29 mouse cellular contexts compared by ENCODE assay signal in genomic region chr7:74045166-74045957, GRCm38 (mm10). TPM values are rescaled to one million over a fixed set of nuclear protein-coding genes. Genes with fewer than 3 reads are reported as not detected.
A peak's percentile ranks its signal among the peaks of the same experiment; 100 is the strongest.
DNase-seq lines count a peak whose midpoint lies in the region; ATAC-seq lines count a peak whose summit lies in the region.
"Had no signal": no experiment of that assay in that cellular context is flagged by ENCODE, and none has a peak within 500 bp of the region (broad histone marks: within the 10 kb centered on the region; RNA-seq: fewer than 3 reads in every experiment).

No protein-coding gene starts in this region.

- no peaks in the 10 kb centered on the region for H3K9me3 ChIP-seq in midbrain, embryonic 11.5 days (ENCODE audit: control insufficient read depth, low read length)
- H3K9me3 ChIP-seq in midbrain, embryonic 10.5 days (replicated peaks), result no peaks in the 10 kb centered on the region
- H3K9me3 ChIP-seq: embryonic facial prominence, embryonic 10.5 days; embryonic facial prominence, embryonic 13.5 days; forebrain, embryonic 12.5 days; hindbrain, embryonic 10.5 days; hindbrain, embryonic 15.5 days had no signal

- intact Hi-C loops in heart, postnatal 25 days (cut with DNase I), result no loop called here

- H3K36me3 ChIP-seq in midbrain, embryonic 11.5 days (ENCODE audit: control insufficient read depth, insufficient read depth, low read length), result no peaks in the 10 kb centered on the region
- no peaks in the 10 kb centered on the region for H3K36me3 ChIP-seq in midbrain, embryonic 10.5 days
- H3K36me3 ChIP-seq: embryonic facial prominence, embryonic 10.5 days; embryonic facial prominence, embryonic 13.5 days; forebrain, embryonic 12.5 days; G1E; hindbrain, embryonic 10.5 days; hindbrain, embryonic 15.5 days had no signal

- no peak for ATAC-seq in midbrain, embryonic 11.5 days (ENCODE audit: low FRiP score)
- ATAC-seq: forebrain, postnatal 0 days; inflammation-experienced regulatory T-cells, adult 6 months; intestine, embryonic 16.5 days had no signal

- no peak overlapping the region for H3K27ac ChIP-seq in midbrain, embryonic 11.5 days (ENCODE audit: low read depth, low read length)
- H3K27ac ChIP-seq in midbrain, embryonic 10.5 days (replicated peaks), result no peak overlapping the region
- H3K27ac ChIP-seq: embryonic facial prominence, embryonic 10.5 days; embryonic facial prominence, embryonic 13.5 days; forebrain, embryonic 12.5 days; hindbrain, embryonic 10.5 days; hindbrain, embryonic 15.5 days had no signal

- H3K27me3 ChIP-seq in midbrain, embryonic 11.5 days (ENCODE audit: control insufficient read depth, insufficient read depth, low read length), result no peaks in the 10 kb centered on the region
- peaks cover 32% of the 10 kb centered on the region for H3K27me3 ChIP-seq in midbrain, embryonic 10.5 days (ENCODE audit: low read depth, poor library complexity, severe bottlenecking)
- H3K27me3 ChIP-seq: embryonic facial prominence, embryonic 13.5 days; forebrain, embryonic 12.5 days; hindbrain, embryonic 15.5 days had no signal

- H3K4me2 ChIP-seq in midbrain, embryonic 11.5 days, result no peak overlapping the region
- H3K4me2 ChIP-seq: embryonic facial prominence, embryonic 13.5 days; forebrain, embryonic 12.5 days; heart, embryonic 11.5 days; hindbrain, embryonic 15.5 days had no signal

- no peak overlapping the region for H3K9ac ChIP-seq in midbrain, embryonic 11.5 days (ENCODE audit: low read length)
- H3K9ac ChIP-seq: embryonic facial prominence, embryonic 13.5 days; forebrain, embryonic 12.5 days; forebrain, postnatal 0 days; hindbrain, embryonic 15.5 days had no signal

- 47% methylated on average over 8 of the region's 8 CpGs for WGBS in midbrain, embryonic 11.5 days
- WGBS in midbrain, embryonic 10.5 days, result 56% methylated on average over 8 of the region's 8 CpGs

- H3K4me3 ChIP-seq in midbrain, embryonic 11.5 days (ENCODE audit: low read depth, low read length), result no peak overlapping the region
- no peak overlapping the region for H3K4me3 ChIP-seq in midbrain, embryonic 10.5 days
- H3K4me3 ChIP-seq: embryonic facial prominence, embryonic 10.5 days; embryonic facial prominence, embryonic 13.5 days; erythroblast, embryonic 14.5 days; forebrain, embryonic 12.5 days; hindbrain, embryonic 10.5 days; hindbrain, embryonic 15.5 days had no signal

- H3K4me1 ChIP-seq in midbrain, embryonic 11.5 days (ENCODE audit: control insufficient read depth, insufficient read depth, low read length), result 0 out of 2 replicates have a peak, but pooled peaks cover 4% of the 10 kb centered on the region
- peaks cover 33% of the 10 kb centered on the region for H3K4me1 ChIP-seq in midbrain, embryonic 10.5 days
- H3K4me1 ChIP-seq: embryonic facial prominence, embryonic 10.5 days; embryonic facial prominence, embryonic 13.5 days; hindbrain, embryonic 10.5 days had no signal

- DNase-seq in heart, adult 11 months, result peak; percentile 56
- DNase-seq in heart, postnatal 25 days (ENCODE audit: low spot score), result no peak
- peak; percentile 82 for DNase-seq in midbrain, embryonic 11.5 days (ENCODE audit: low spot score, missing footprints)
- DNase-seq in midbrain, embryonic 10.5 days (ENCODE audit: low spot score), result no peak
- DNase-seq in retina, postnatal 1 day, result peak; percentile 50
- DNase-seq in retina, embryonic 14.5 days (ENCODE audit: low spot score), result no peak
- no peak for DNase-seq in left cerebral cortex, adult 8-10 months (ENCODE audit: low spot score in 2 of 2)
- DNase-seq: adrenal gland, adult 2 months; adrenal gland, postnatal 14 days; B cell, adult 2 months; cerebellum, adult 11-12 months; cerebellum, adult 8-10 months; cerebellum, postnatal 10 days; cerebellum, postnatal 36 days; embryo, embryonic 11 days; forebrain, postnatal 0 days; gastrocnemius, postnatal 36 days; heart, postnatal 36 days had no signal

RNA-seq across cellular contexts. Expression of gene St8sia2, which starts 31.9 kb away (rescaled TPM):
- under 1 TPM; 0.36 TPM for total RNA-seq in heart, postnatal 25 days (2021)
- polyA plus RNA-seq in midbrain, embryonic 11.5 days (2014; fragmentation: Nextera tagmentation; extraction: Ambion mirVana), result 40.2 and 42.7 TPM in 2 replicates
- polyA plus RNA-seq in midbrain, embryonic 10.5 days (2016; fragmentation: Nextera tagmentation; extraction: Ambion mirVana), result 17.3 and 26.9 TPM in 2 replicates
- total RNA-seq in left cerebral cortex, adult 8-10 months (2022), result 1 to 10 TPM; 1.6 to 2.4 (median 2.2) TPM
- total RNA-seq: CH12.LX had no signal
- polyA plus RNA-seq: erythroblast, embryonic 14.5 days; G1E; inflammation-experienced regulatory T-cells, adult 6 months had no signal

Comparison
In these comparisons a context has a peak if more than half of its experiments do, and no peak if none do; other contexts are left out.
1. DNase-seq: peak in heart, adult 11 months (single experiment), midbrain, embryonic 11.5 days (single experiment) and retina, postnatal 1 day (single experiment); none in heart, postnatal 25 days (single experiment), midbrain, embryonic 10.5 days (single experiment), retina, embryonic 14.5 days (single experiment) and left cerebral cortex, adult 8-10 months (0 of 2).